Mouse (Mus musculus) liver, embryonic 16.5 days (tissue): Measurements from ENCODE around the gene Spry1. TPM values are rescaled to one million over a fixed set of nuclear protein-coding genes. Genes with fewer than 3 reads are reported as not detected.

Experiments used
- ATAC-seq: fragments of 200-750 bp; cut with Nextera tagmentation; 2 replicates; pipeline ENCODE4 v1.8.0; 2017; ENCODE audit warnings: low read depth, mild to moderate bottlenecking, moderate number of reproducible peaks, moderate library complexity
- H3K27ac ChIP-seq: fragments of 300-500 bp; sonication (generic); 2 replicates; pipeline ENCODE4 v1.5.1; 2014; ENCODE audit warnings: mild to moderate bottlenecking, low read length
- H3K27me3 ChIP-seq: fragments of 300-500 bp; sonication (generic); 2 replicates; pipeline ENCODE4 v1.6.1; 2014; ENCODE audit warnings: low read depth, low read length, mixed read lengths; ENCODE audit not compliant: control insufficient read depth, insufficient read depth
- H3K36me3 ChIP-seq: fragments of 300-500 bp; sonication (generic); 2 replicates; pipeline ENCODE4 v1.6.1; 2014; ENCODE audit warnings: mild to moderate bottlenecking; ENCODE audit not compliant: control insufficient read depth, insufficient read depth
- H3K4me1 ChIP-seq: fragments of 300-500 bp; sonication (generic); 2 replicates; pipeline ENCODE4 v1.6.1; 2014; ENCODE audit warnings: low read depth, low read length, mixed read lengths; ENCODE audit not compliant: control insufficient read depth
- H3K4me2 ChIP-seq: fragments of 300-500 bp; sonication (generic); 2 replicates; pipeline ENCODE4 v1.6.1; 2014; ENCODE audit warnings: low read depth, low read length, mixed read lengths
- H3K4me3 ChIP-seq: fragments of 300-500 bp; sonication (generic); 2 replicates; pipeline ENCODE4 v1.5.1; 2014; ENCODE audit warnings: low read depth, mild to moderate bottlenecking, low read length
- H3K9ac ChIP-seq: fragments of 300-500 bp; sonication (generic); 2 replicates; pipeline ENCODE4 v1.6.1; 2014; ENCODE audit warnings: low read depth, low read length
- H3K9me3 ChIP-seq: fragments of 300-500 bp; sonication (generic); replicated peaks from 2 replicates; pipeline ENCODE4 v1.6.1; 2016; ENCODE audit warnings: low read length; ENCODE audit not compliant: control insufficient read depth
- WGBS: fragments of 180-500 bp; shearing (Covaris S2); extraction: QIAGEN DNeasy Blood & Tissue Kit; methylation state at CpG from one replicate; pipeline ENCODE4 v1.1.7; 2014; ENCODE audit not compliant: insufficient replicate concordance; 5-methylcytosine and 5-hydroxymethylcytosine counted together
- polyA plus RNA-seq: library from polyadenylated mRNA; unstranded; fragments of >200 nt; fragmentation: Nextera tagmentation; extraction: Ambion mirVana; gene quantifications from 2 replicates; pipeline ENCODE4 v1.2.1, GENCODE M21; 2015

Spry1 gene
- polyA plus RNA-seq, 1 experiment from 2014 or later = 2.8 TPM

- H3K4me1 ChIP-seq = peaks cover 16% of the 10 kb centered on the region
- H3K9ac ChIP-seq = no peak overlapping the region
- 69% methylated on average over 4 of the region's 4 CpGs for WGBS
- peaks cover 18% of the 10 kb centered on the region for H3K27me3 ChIP-seq
- ATAC-seq = no peak
- H3K27ac ChIP-seq = no peak overlapping the region
- H3K36me3 ChIP-seq = no peaks in the 10 kb centered on the region
- no peak overlapping the region for H3K4me3 ChIP-seq
- H3K9me3 ChIP-seq = no peaks in the 10 kb centered on the region
- no peak overlapping the region for H3K4me2 ChIP-seq
These were observed 2.8 kb upstream of the Spry1 start for GRCm38 (mm10) chr3:37636921-37637320.

GRCm38 (mm10) chr3:37640162-37640721 lies 495 bp downstream of the Spry1 start:
- peaks cover 24% of the 10 kb centered on the region for H3K4me1 ChIP-seq
- peak; percentile 46 for ATAC-seq
- peak overlapping the region; percentile 71 for H3K4me2 ChIP-seq
- peak overlapping the region; percentile 70 for H3K27ac ChIP-seq
- no peaks in the 10 kb centered on the region for H3K9me3 ChIP-seq
- H3K4me3 ChIP-seq = peak overlapping the region; percentile 79
- under 1% methylated on average over 86 of the region's 86 CpGs for WGBS
- H3K27me3 ChIP-seq = peaks cover 18% of the 10 kb centered on the region
- peak overlapping the region; percentile 76 for H3K9ac ChIP-seq
- H3K36me3 ChIP-seq = peaks cover 13% of the 10 kb centered on the region

DNA sequence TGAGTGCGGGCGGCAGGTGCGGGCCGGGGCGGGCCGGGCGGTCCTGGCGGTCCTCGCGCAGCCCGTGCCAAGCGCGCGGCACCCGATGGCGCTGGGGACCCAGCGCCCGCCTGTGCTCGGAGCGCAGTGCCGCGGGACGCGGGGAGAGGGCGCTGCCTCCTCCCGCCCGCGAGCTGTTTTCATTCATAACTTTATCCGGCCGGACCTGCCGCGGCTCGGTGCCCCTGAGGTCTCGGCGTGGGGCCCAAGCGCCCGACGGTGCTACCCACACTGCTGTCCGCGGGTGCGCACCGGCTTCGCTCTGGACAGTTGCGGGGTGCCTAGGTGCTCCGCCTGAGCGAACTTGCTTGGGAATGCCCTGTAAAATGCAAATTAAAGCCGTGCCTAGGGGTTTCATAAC lies 1.1 kb downstream of the Spry1 start:
- Histone ChIP-seq H3K4me3 (peak overlapping the region; percentile 79), H3K9me3 (no peaks in the 10 kb centered on the region), H3K27ac (no peak overlapping the region), H3K36me3 (peaks cover 13% of the 10 kb centered on the region), H3K27me3 (peaks cover 18% of the 10 kb centered on the region), H3K4me1 (peaks cover 24% of the 10 kb centered on the region), H3K9ac (peak overlapping the region; percentile 76), H3K4me2 (peak overlapping the region; percentile 71)
- WGBS = under 1% methylated on average over 44 of the region's 47 CpGs
- peak; percentile 64 for ATAC-seq

GRCm38 (mm10) chr3:37641796-37642680 lies 2.3 kb downstream of the Spry1 start:
- no peaks in the 10 kb centered on the region for H3K9me3 ChIP-seq
- H3K9ac ChIP-seq = no peak overlapping the region
- H3K27me3 ChIP-seq = peaks cover 18% of the 10 kb centered on the region
- H3K4me1 ChIP-seq = peaks cover 24% of the 10 kb centered on the region
- H3K4me3 ChIP-seq = peak overlapping the region; percentile 79; the same call in 1 of the 2 replicates
- ATAC-seq = no peak
- H3K4me2 ChIP-seq = peak overlapping the region; percentile 71
- no peak overlapping the region for H3K27ac ChIP-seq
- whole genome bisulfite sequencing = 56% methylated on average over 20 of the region's 20 CpGs
- peaks cover 13% of the 10 kb centered on the region for H3K36me3 ChIP-seq

GRCm38 (mm10) chr3:37642681-37643214 lies 3.0 kb downstream of the Spry1 start:
- Histone ChIP-seq H3K27ac (no peak overlapping the region), H3K36me3 (peaks cover 13% of the 10 kb centered on the region), H3K27me3 (peaks cover 18% of the 10 kb centered on the region), H3K4me1 (peaks cover 24% of the 10 kb centered on the region), H3K4me2 (no peak overlapping the region), H3K9me3 (no peaks in the 10 kb centered on the region), H3K4me3 (no peak overlapping the region), H3K9ac (no peak overlapping the region)
- WGBS = 83% methylated on average over 21 of the region's 21 CpGs
- no peak for ATAC-seq

- H3K4me3 ChIP-seq = no peak overlapping the region
- H3K9ac ChIP-seq = no peak overlapping the region
- 79% methylated on average over 13 of the region's 13 CpGs for WGBS
- H3K4me1 ChIP-seq = peaks cover 26% of the 10 kb centered on the region
- peaks cover 18% of the 10 kb centered on the region for H3K27me3 ChIP-seq
- no peak overlapping the region for H3K4me2 ChIP-seq
- peaks cover 13% of the 10 kb centered on the region for H3K36me3 ChIP-seq
- ATAC-seq = no peak
- no peak overlapping the region for H3K27ac ChIP-seq
- no peaks in the 10 kb centered on the region for H3K9me3 ChIP-seq
These were observed 3.7 kb downstream of the Spry1 start for GRCm38 (mm10) chr3:37643411-37643810.

DNA sequence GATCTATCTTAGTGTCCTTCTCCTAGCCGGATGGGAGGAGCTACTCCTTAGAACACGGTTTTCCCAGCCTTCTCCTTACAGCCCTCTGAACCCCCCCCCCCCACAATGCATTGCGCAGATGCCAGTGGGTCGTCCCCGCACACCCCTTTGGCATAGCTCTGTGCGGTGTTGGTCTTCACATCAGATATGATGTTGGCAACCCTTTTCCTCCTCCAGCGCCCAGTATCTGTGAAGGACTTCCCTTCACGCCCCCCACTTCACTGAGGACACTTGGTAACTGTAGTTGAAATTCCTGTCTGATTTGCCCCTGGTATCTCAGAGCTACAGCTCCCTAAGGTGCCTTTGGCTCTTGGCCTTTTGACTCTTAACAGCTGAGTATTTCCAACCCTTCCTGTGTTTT lies 4.2 kb downstream of the Spry1 start:
- no peak overlapping the region for H3K4me2 ChIP-seq
- no peak for ATAC-seq

GRCm38 (mm10) chr3:37645061-37645460 lies 5.3 kb downstream of the Spry1 start:
- H3K27ac ChIP-seq = no peak overlapping the region
- no peak overlapping the region for H3K9ac ChIP-seq
- H3K4me1 ChIP-seq = peaks cover 21% of the 10 kb centered on the region
- H3K27me3 ChIP-seq = peaks cover 16% of the 10 kb centered on the region
- no peak overlapping the region for H3K4me3 ChIP-seq
- peaks cover 13% of the 10 kb centered on the region for H3K36me3 ChIP-seq
- WGBS = 25% methylated on average over 6 of the region's 6 CpGs
- H3K9me3 ChIP-seq = no peaks in the 10 kb centered on the region
- ATAC-seq = no peak
- no peak overlapping the region for H3K4me2 ChIP-seq

More for the DNA sequence above, 4.2 kb downstream of the Spry1 start:
- WGBS = 69% methylated on average over 8 of the region's 8 CpGs
- Histone ChIP-seq H3K9ac (no peak overlapping the region), H3K4me1 (peaks cover 28% of the 10 kb centered on the region), H3K36me3 (peaks cover 13% of the 10 kb centered on the region), H3K27me3 (peaks cover 18% of the 10 kb centered on the region), H3K4me3 (no peak overlapping the region), H3K9me3 (no peaks in the 10 kb centered on the region), H3K27ac (no peak overlapping the region)

DNA sequence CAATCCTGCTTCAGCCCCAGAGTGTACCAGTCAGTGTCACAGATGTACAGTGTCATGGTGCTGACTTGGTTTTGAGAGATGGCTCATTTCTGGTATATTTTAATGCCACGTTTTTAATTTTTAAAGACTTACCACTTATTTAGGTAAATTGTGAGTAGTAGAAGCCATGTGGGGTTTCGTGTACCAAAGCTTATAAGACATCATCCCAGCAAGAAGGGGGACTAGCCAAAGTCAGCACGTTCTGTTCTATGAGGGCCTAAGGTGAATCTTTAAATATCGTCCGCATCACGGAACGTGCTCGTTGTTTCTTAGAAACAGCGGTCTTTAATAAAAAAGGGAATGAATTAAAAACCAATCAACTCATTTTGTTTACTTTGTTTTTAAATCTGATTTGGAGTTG lies 6.5 kb downstream of the Spry1 start:
- peaks cover 5% of the 10 kb centered on the region for H3K27me3 ChIP-seq
- WGBS = 84% methylated on average over 9 of the region's 9 CpGs
- peaks cover 13% of the 10 kb centered on the region for H3K36me3 ChIP-seq
- H3K4me3 ChIP-seq = no peak overlapping the region
- ATAC-seq = no peak
- H3K9me3 ChIP-seq = no peaks in the 10 kb centered on the region
- no peak overlapping the region for H3K9ac ChIP-seq
- no peak overlapping the region for H3K27ac ChIP-seq
- H3K4me2 ChIP-seq = no peak overlapping the region
- peaks cover 20% of the 10 kb centered on the region for H3K4me1 ChIP-seq
